Mouse (Mus musculus) midbrain, embryonic 15.5 days (tissue): ENCODE measurements at regions not wholly inside any gene's neighbourhood (a gene's known extent, or its start where the extent isn't known, plus 50 kb on each side); places are given as distances from the start of the nearest gene placed in this dataset. TPM values are rescaled to one million over a fixed set of nuclear protein-coding genes. Genes with fewer than 3 reads are reported as not detected.

Source experiments
- microRNA-seq: library from miRNA; unstranded; fragments of <30 nt; microRNA quantifications from one replicate; pipeline ENCODE4, GENCODE M21; 2016

Small RNA genes lying in the stretch of these regions (microRNA-seq; reads per million reads assigned to microRNA genes)
- gene Mir6401: not detected
